Mouse (Mus musculus) CH12.LX (cell line): ENCODE measurements around the gene Gm11084. TPM values are rescaled to one million over a fixed set of nuclear protein-coding genes. Genes with fewer than 3 reads are reported as not detected.

Source experiments
- DNase-seq: peaks from one replicate; pipeline ENCODE4 v3.0.0-alpha.2; 2013; ENCODE audit errors: extremely low read depth
- H3K27ac ChIP-seq: 2 replicates; pipeline ENCODE4 v1.5.1; 2012; ENCODE audit warnings: low read depth, mild to moderate bottlenecking, control low read depth, moderate library complexity; ENCODE audit not compliant: insufficient read depth
- H3K27me3 ChIP-seq: replicated peaks from 2 replicates; pipeline ENCODE3; 2012; ENCODE audit warnings: inconsistent platforms
- H3K36me3 ChIP-seq, 2 experiments: replicated peaks in 1 of 2; 2 replicates each; pipeline versions ENCODE3 to v1.6.1; 2012; ENCODE audit warnings: inconsistent platforms in 1 of 2, low read length in 1 of 2, mild to moderate bottlenecking in 1 of 2, mixed read lengths in 1 of 2, moderate library complexity in 1 of 2; ENCODE audit not compliant: control insufficient read depth in 1 of 2, insufficient read depth in 1 of 2
- H3K4me1 ChIP-seq, 2 experiments: 2 replicates each; pipeline ENCODE4 v1.6.1; 2012; ENCODE audit warnings: inconsistent platforms in 1 of 2, moderate library complexity in 1 of 2; ENCODE audit not compliant: insufficient read depth in 2 of 2, control insufficient read depth in 1 of 2
- H3K4me2 ChIP-seq: 2 replicates; pipeline ENCODE4 v1.6.1; 2012; ENCODE audit warnings: low read depth, mild to moderate bottlenecking, control low read depth; ENCODE audit not compliant: poor library complexity, insufficient read depth, severe bottlenecking
- H3K4me3 ChIP-seq, 3 experiments: fragments of 150-350 bp in 1 of 3; sonication (generic) in 1 of 3; replicated peaks in 1 of 3; 2 replicates each; pipeline versions ENCODE3 to v1.5.1; 2011 to 2012; ENCODE audit warnings: low read depth in 2 of 3, low read length in 2 of 3, mild to moderate bottlenecking in 2 of 3, moderate library complexity in 2 of 3, control low read depth in 1 of 3, improper control_type of control experiment in 1 of 3, inconsistent platforms in 1 of 3, mixed read lengths in 1 of 3; ENCODE audit not compliant: poor library complexity in 1 of 3
- H3K79me2 ChIP-seq: replicated peaks from 2 replicates; pipeline ENCODE4 v1.6.1; 2012; ENCODE audit warnings: mild to moderate bottlenecking, moderate library complexity; ENCODE audit not compliant: control insufficient read depth, poor library complexity, insufficient read depth, severe bottlenecking; ENCODE audit errors: extremely low read depth
- H3K9ac ChIP-seq: 2 replicates; pipeline ENCODE4 v1.6.1; 2012; ENCODE audit warnings: low read depth, mild to moderate bottlenecking, control low read depth, moderate library complexity; ENCODE audit not compliant: insufficient read depth
- H3K9me3 ChIP-seq: replicated peaks from 2 replicates; pipeline ENCODE3; 2012; ENCODE audit warnings: low read length, inconsistent platforms, mixed read lengths
- CHD1 ChIP-seq: IDR thresholded peaks from 2 replicates; pipeline ENCODE4 v1.6.1; 2012; ENCODE audit warnings: low read depth, low read length, improper control_type of control experiment, inconsistent platforms
- CHD2 ChIP-seq: IDR thresholded peaks from 2 replicates; pipeline ENCODE4 v1.6.1; 2011; ENCODE audit warnings: low read length, improper control_type of control experiment
- CTCF ChIP-seq, 2 experiments: IDR thresholded peaks in 1 of 2; conservative IDR thresholded peaks in 1 of 2; 2 replicates each; pipeline ENCODE4 v1.5.1; 2011 to 2012; ENCODE audit warnings: low read depth in 2 of 2, low read length in 2 of 2, improper control_type of control experiment in 1 of 2, inconsistent platforms in 1 of 2, mild to moderate bottlenecking in 1 of 2, moderate library complexity in 1 of 2
- EP300 ChIP-seq: IDR thresholded peaks from 2 replicates; pipeline ENCODE4 v1.6.1; 2011; ENCODE audit warnings: low read length, improper control_type of control experiment
- ETS1 ChIP-seq: conservative IDR thresholded peaks from 2 replicates; pipeline ENCODE4 v1.6.1; 2012; ENCODE audit warnings: low read depth, mild to moderate bottlenecking, inconsistent platforms, low read length, improper control_type of control experiment, moderate library complexity
- IRF4 ChIP-seq: IDR thresholded peaks from 2 replicates; pipeline ENCODE4 v1.6.1; 2014; ENCODE audit warnings: low read depth, mild to moderate bottlenecking, inconsistent platforms, low read length, improper control_type of control experiment
- JUN ChIP-seq: IDR thresholded peaks from 2 replicates; pipeline ENCODE4 v1.6.1; 2011; ENCODE audit warnings: low read depth, mild to moderate bottlenecking, low read length, improper control_type of control experiment, moderate library complexity; ENCODE audit not compliant: insufficient read depth
- MAFK ChIP-seq: IDR thresholded peaks from 2 replicates; pipeline ENCODE4 v1.6.1; 2011; ENCODE audit warnings: low read length, improper control_type of control experiment; ENCODE audit not compliant: insufficient replicate concordance
- MAZ ChIP-seq: IDR thresholded peaks from 2 replicates; pipeline ENCODE4 v1.6.1; 2012; ENCODE audit warnings: low read depth, mild to moderate bottlenecking, inconsistent platforms, low read length, improper control_type of control experiment, moderate library complexity
- NELFE ChIP-seq: IDR thresholded peaks from 2 replicates; pipeline ENCODE4 v1.6.1; 2011; ENCODE audit warnings: low read depth, low read length, improper control_type of control experiment
- NRF1 ChIP-seq: IDR thresholded peaks from 2 replicates; pipeline ENCODE4 v1.6.1; 2014; ENCODE audit warnings: low read depth, mild to moderate bottlenecking, inconsistent platforms, low read length, improper control_type of control experiment, moderate library complexity
- POLR2AphosphoS2 ChIP-seq: IDR thresholded peaks from 2 replicates; pipeline ENCODE4 v1.6.1; 2011; ENCODE audit warnings: low read depth, low read length, improper control_type of control experiment
- RAD21 ChIP-seq: IDR thresholded peaks from 2 replicates; pipeline ENCODE4 v1.6.1; 2011; ENCODE audit warnings: low read depth, mild to moderate bottlenecking, low read length, improper control_type of control experiment, moderate library complexity
- RCOR1 ChIP-seq: conservative IDR thresholded peaks from 2 replicates; pipeline ENCODE4 v1.6.1; 2012; ENCODE audit warnings: low read depth, mild to moderate bottlenecking, inconsistent platforms, low read length, improper control_type of control experiment
- SMC3 ChIP-seq: IDR thresholded peaks from 2 replicates; pipeline ENCODE4 v1.6.1; 2011; ENCODE audit warnings: low read depth, low read length, improper control_type of control experiment
- TBP ChIP-seq: conservative IDR thresholded peaks from 2 replicates; pipeline ENCODE4 v1.6.1; 2011; ENCODE audit warnings: low read depth, low read length, improper control_type of control experiment
- USF1 ChIP-seq: IDR thresholded peaks from 2 replicates; pipeline ENCODE4 v1.6.1; 2014; ENCODE audit warnings: low read depth, mild to moderate bottlenecking, inconsistent platforms, low read length, improper control_type of control experiment
- ZC3H11A ChIP-seq: IDR thresholded peaks from 2 replicates; pipeline ENCODE4 v1.6.1; 2012; ENCODE audit warnings: low read depth, mild to moderate bottlenecking, inconsistent platforms, low read length, improper control_type of control experiment
- ZKSCAN1 ChIP-seq: IDR thresholded peaks from 2 replicates; pipeline ENCODE4 v1.6.1; 2012; ENCODE audit warnings: low read depth, inconsistent platforms, low read length, improper control_type of control experiment, borderline replicate concordance
- ZNF384 ChIP-seq: IDR thresholded peaks from 2 replicates; pipeline ENCODE4 v1.6.1; 2012; ENCODE audit warnings: low read depth, low read length, improper control_type of control experiment, inconsistent platforms
- dilution Hi-C: fragments of 300-500 bp; cut with MboI; formaldehyde crosslinking; loops from 2 replicates; pipeline ENCODE4 v1.14.3; 2020; ENCODE audit warnings: low sequenced_read_pairs; ENCODE audit not compliant: extremely low pct_unique_long_range_greater_than_20kb, extremely low pct_ligation_motif_present
- in situ Hi-C: fragments of 300-500 bp; cut with MboI; formaldehyde crosslinking; loops from 3 replicates; pipeline ENCODE4 v1.14.3; 2019; ENCODE audit warnings: low sequenced_read_pairs, low pct_ligation_motif_present, low pct_unique_long_range_greater_than_20kb, mixed read lengths
- polyA plus RNA-seq: library from polyadenylated mRNA; unstranded; fragments of >175 nt; gene quantifications from 2 replicates; pipeline ENCODE4 v1.2.1, GENCODE M21; 2012; ENCODE audit warnings: low read depth; ENCODE audit not compliant: insufficient read length
- total RNA-seq, 2 experiments: library from RNA; depleted of rRNA; stranded (reverse); fragments of 300-350 nt in 1 of 2; fragments of >200 nt in 1 of 2; gene quantifications; 2 replicates each; pipeline ENCODE4 v1.2.3; 2012 to 2014

The Gm11084 gene
- total and polyA plus RNA-seq, 3 experiments = not detected

DNA sequence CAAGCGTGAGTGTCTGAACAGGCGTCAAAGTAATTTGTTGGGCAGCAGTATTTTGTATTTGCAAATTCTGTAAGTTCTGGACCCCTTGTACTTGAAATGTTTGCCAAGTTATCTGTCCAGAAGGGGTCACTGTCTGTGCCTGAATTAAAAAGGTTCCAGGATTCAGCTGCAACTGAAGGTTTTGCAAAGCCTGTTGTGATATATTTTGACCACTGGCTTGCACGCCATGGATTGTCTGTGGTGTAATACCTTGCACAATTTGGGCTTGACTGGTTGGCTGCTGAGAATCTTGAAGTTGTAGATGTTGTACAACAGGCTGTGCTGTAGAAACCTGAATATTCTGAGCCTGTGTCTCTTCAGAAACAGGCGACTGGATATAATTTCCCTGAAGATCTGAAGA, 16.2 kb downstream of the Gm11084 start:
- peak; percentile 38 for TF ChIP-seq RAD21
- no peak for TF ChIP-seq ZC3H11A
- TF ChIP-seq MAZ = no peak
- peak in 1 of 2 experiments; percentile 41; a peak in 2 of 4 replicates for TF ChIP-seq CTCF (conservative IDR thresholded peaks at IDR 0.05 in 1 of 2, IDR thresholded peaks at IDR 0.05 in 1 of 2; ENCODE audit: low read depth in 2 of 2, low read length in 2 of 2)
- TF ChIP-seq SMC3 = peak; percentile 35
- no peak overlapping the region for H3K27ac ChIP-seq
- no peaks in the 10 kb centered on the region for H3K9me3 ChIP-seq
- in situ Hi-C loops (loop anchor here (5.0 to 25.0 kb wide), 2 partner anchors 87 to 317 kb away; no protein-coding TSS in a partner anchor), dilution Hi-C loops (no loop called here)
- no peak overlapping the region for H3K9ac ChIP-seq
- H3K36me3 ChIP-seq = peaks cover 25 to 64% of the 10 kb centered on the region in 2 experiments
- DNase-seq = no peak
- H3K4me2 ChIP-seq = no peak overlapping the region
- H3K79me2 ChIP-seq = peaks cover 78% of the 10 kb centered on the region
- H3K4me1 ChIP-seq = peaks cover 3 to 26% of the 10 kb centered on the region in 2 experiments
- H3K27me3 ChIP-seq = no peaks in the 10 kb centered on the region
- H3K4me3 ChIP-seq = no peak overlapping the region

DNA sequence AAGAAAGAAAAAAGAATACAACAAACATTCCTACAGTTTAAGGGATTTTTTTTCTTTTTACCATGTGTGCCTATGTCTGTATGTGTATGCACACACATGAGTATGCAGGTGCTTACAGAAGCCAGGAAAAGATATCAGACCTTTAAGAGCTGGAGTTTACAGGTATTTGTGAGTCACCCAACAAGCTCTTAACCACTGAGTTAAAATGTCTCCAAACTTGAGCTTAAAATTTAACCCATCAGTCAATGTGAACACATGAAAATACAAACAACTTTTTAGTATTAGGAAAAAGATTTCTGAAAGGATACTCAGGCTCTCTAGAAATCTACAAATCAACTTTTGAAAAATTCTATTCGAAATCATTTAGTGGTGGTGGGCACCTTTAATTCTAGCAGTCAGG, 18.0 kb downstream of the Gm11084 start:
- H3K27ac ChIP-seq = no peak overlapping the region
- peaks cover 27 to 69% of the 10 kb centered on the region in 2 experiments for H3K36me3 ChIP-seq
- H3K79me2 ChIP-seq = peaks cover 84% of the 10 kb centered on the region
- TF ChIP-seq MAFK = no peak
- no peak for TF ChIP-seq ZKSCAN1
- TF ChIP-seq IRF4 = no peak
- TF ChIP-seq TBP = no peak
- TF ChIP-seq ETS1 = no peak
- TF ChIP-seq ZNF384 = no peak
- TF ChIP-seq JUN = no peak
- TF ChIP-seq RCOR1 = no peak
- TF ChIP-seq USF1 = no peak
- TF ChIP-seq CHD2 = no peak
- TF ChIP-seq EP300 = no peak
- TF ChIP-seq NRF1 = no peak
- TF ChIP-seq NELFE = no peak
- no peak for TF ChIP-seq POLR2AphosphoS2
- TF ChIP-seq CTCF (conservative IDR thresholded peaks at IDR 0.05 in 1 of 2, IDR thresholded peaks at IDR 0.05 in 1 of 2; ENCODE audit: low read depth in 2 of 2, low read length in 2 of 2) = no peak
- TF ChIP-seq CHD1 = no peak
- peaks cover 3 to 13% of the 10 kb centered on the region in 2 experiments for H3K4me1 ChIP-seq
- in situ Hi-C loops = loop anchor here (25.0 kb wide), 1 partner anchor 319 kb away; no protein-coding TSS in a partner anchor
- no peak overlapping the region for H3K4me3 ChIP-seq
- no peak overlapping the region for H3K9ac ChIP-seq
- dilution Hi-C loops = no loop called here
- no peak overlapping the region for H3K4me2 ChIP-seq
- DNase-seq = no peak
- no peaks in the 10 kb centered on the region for H3K27me3 ChIP-seq
- H3K9me3 ChIP-seq = no peaks in the 10 kb centered on the region
